Mouse (Mus musculus) naive thymus-derived CD4-positive, alpha-beta T cell, adult 2 months (primary cell): ENCODE data around the gene Ercc1.
A peak's percentile ranks its signal among the peaks of the same experiment; 100 is the strongest.

Experiments used
- DNase-seq: peaks from one replicate; pipeline ENCODE4 v3.0.0-alpha.2; 2011; ENCODE audit warnings: low read depth

The Ercc1 gene

GRCm38 (mm10) chr7:19309278-19309883 is 35.2 kb upstream of the Ercc1 start:
- peak; percentile 67 for DNase-seq

- DNase-seq = peak; percentile 99
Measured at GRCm38 (mm10) chr7:19309884-19310641, 34.5 kb upstream of the Ercc1 start, which contains the start of gene Fosb. Gene Fosb, minus strand, starts transcription at chr7:19310051.

DNA sequence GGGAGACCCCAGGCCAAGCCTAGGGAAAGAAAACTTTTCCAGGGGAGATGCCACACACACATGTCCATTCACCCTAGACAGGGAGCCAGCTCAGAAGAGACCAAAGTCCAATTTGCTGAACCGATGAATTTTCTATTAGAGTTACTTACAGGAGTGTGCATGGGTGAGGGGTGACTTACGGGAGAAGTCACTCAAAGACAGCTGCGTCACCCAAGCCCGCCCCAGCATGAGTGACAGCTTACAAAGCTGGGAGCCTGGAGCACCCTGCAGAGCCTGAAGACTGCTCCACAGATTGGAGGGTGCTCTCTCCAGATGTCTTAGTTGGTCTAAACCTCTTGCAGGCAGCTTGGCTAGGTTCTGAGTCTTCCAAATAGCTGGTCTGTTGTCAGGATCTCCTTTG is 32.6 kb upstream of the Ercc1 start:
- DNase-seq = no peak

- no peak for DNase-seq
Measured at GRCm38 (mm10) chr7:19314033-19314432, 30.5 kb upstream of the Ercc1 start.

- no peak for DNase-seq
Measured at GRCm38 (mm10) chr7:19316451-19317161, 28.0 kb upstream of the Ercc1 start.

GRCm38 (mm10) chr7:19318201-19318600 is 26.4 kb upstream of the Ercc1 start:
- no peak for DNase-seq

DNA sequence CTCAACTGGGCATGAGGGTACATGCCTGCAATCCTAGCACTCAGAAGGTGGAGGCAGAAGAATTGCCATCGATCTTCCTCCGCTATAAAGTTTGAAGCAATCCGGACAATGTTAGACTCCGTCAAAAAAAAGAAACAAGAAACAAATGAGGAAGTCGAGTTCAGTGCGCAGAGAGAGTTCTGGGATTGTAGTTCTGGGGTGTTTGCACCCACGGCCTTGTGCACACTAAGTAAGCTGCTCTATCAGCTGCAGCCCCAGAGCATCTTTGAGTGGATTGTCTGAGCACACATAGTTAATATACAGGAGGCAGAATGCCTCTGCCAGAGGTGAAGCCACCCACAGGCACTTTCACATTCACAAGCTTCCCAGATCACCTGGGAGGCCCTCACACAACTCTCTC is 25.9 kb upstream of the Ercc1 start:
- DNase-seq = no peak

GRCm38 (mm10) chr7:19319458-19319857 is 25.1 kb upstream of the Ercc1 start:
- no peak for DNase-seq

- peak; percentile 98 for DNase-seq
Measured at GRCm38 (mm10) chr7:19319906-19320305, 24.7 kb upstream of the Ercc1 start.

DNA sequence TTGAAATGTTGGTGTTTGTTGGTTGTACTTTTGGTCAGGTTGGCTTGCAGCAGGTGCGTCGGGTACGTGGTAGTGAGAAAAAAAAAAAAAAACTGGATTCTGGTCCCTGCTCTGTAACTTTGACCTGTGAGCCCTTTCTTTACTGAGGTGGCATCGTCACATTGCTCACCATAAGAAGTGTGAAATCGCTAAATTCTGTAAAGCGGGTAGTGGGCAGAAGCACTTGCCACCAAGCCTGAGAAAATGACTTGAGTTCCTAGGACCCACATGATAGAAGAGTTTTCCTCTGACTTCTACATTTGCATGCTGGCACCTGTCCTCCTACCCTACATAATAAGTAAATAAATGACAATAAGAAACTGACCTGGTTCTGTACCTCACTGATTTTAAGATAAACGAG is 23.9 kb upstream of the Ercc1 start:
- peak; percentile 55 for DNase-seq

- DNase-seq = peak; percentile 67
Measured at GRCm38 (mm10) chr7:19321464-19321863, 23.1 kb upstream of the Ercc1 start.

DNA sequence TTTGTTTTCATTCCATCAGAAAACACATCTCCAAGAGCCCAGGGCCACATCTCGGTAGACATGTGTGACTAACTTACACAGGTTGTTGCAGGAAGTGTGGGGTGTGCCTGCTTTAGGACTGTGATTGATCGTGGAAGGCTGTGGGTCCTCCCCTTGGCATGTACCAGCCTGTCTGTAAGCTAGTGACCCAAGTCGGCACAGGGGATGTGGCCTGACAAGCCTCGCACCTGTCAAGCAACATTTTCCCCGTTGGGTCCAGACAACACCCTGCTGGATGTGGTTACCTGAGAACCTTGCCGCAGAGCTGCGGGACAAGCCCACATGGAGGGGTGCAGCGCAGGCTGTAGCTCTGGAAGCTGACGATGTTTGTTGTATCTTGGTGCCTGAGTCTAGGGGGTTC is 22.1 kb upstream of the Ercc1 start:
- DNase-seq = peak; percentile 42

DNA sequence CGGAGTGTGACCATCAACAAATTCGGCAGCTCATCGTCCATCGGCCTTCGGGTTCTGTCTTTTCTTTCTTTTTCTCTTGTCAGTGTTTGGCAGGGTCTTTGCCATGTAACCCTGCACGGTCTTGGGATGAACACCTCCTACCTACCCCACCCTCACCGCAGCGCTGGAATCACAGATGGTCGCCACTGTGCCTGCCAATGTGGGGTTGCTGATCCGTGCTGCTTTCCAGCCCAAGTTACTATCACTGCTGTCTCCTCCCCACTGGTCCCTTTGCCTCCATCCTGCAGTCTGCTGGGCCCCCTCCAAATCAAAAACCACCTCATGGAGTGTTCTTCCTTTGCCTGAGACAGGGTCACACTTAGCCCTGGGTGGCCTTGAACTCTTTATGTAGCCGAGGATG is 20.4 kb upstream of the Ercc1 start:
- DNase-seq = no peak

GRCm38 (mm10) chr7:19325262-19326199 is 19.0 kb upstream of the Ercc1 start:
- peak; percentile 57 for DNase-seq

DNA sequence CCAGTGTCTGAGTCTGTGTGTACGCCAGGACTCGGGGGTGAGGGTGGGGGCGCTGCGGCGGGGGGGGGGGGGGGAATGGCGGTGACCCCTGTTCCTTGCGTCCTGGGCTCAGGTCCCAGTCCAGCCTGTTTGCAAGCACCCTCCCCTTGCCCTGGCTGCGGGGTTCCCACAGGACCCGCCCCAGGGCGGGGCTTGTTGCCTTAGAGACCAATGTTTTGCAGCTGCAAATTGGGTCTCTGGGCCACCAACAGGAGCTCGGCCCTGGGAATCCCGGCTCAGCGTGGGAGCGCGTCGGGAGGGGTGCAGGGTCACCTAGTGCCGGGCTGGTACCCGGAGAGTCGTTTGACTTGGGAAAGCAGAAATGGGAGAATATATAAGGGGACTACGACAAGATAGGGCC is 18.2 kb upstream of the Ercc1 start:
- peak; percentile 81 for DNase-seq

DNA sequence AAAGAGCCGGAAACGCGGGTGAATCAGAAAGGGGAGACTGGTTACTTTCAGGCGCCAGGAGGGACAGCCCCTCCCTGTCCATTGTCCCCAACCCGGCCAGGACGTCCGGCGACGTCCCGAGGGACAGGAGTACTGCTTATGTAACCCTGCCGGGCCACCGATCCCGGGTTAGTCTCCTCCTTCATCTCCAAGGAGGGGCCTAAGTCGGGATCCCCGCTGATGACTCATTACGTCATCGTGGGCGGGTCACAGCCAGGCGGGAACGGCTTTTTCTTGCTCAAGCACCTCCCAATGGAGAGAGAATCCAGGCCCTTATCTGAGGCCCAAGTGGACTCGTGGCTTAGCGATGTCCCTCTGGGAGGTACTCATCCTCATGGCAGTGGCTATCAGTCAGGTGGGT is 17.4 kb upstream of the Ercc1 start:
- peak; percentile 44 for DNase-seq

GRCm38 (mm10) chr7:19327782-19328181 is 16.8 kb upstream of the Ercc1 start:
- DNase-seq = no peak

- peak; percentile 60 for DNase-seq
Measured at GRCm38 (mm10) chr7:19328425-19328824, 16.2 kb upstream of the Ercc1 start.

DNA sequence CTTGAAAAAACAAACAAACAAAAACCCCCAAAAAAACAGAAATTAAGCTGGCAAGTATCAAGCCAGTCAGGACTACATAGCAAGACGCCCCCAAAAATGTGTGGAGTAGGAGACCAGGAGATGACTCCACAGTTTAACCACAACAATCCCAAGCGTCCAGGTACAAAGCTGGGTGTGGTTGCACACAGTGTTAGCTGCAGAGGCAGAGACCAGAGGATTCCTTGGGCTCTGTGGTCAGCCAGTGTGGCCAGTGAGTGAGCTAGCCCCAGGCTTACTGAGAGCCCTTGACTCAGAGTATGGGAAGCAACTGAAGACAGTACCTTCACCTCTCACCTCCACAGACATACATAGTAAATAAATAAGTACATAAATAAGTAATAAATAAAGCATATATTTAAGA is 12.7 kb upstream of the Ercc1 start:
- no peak for DNase-seq

GRCm38 (mm10) chr7:19332709-19333352 is 11.7 kb upstream of the Ercc1 start:
- peak; percentile 84 for DNase-seq

- no peak for DNase-seq
Measured at GRCm38 (mm10) chr7:19335583-19335982, 9.0 kb upstream of the Ercc1 start.
